In the genomic region with DNA sequence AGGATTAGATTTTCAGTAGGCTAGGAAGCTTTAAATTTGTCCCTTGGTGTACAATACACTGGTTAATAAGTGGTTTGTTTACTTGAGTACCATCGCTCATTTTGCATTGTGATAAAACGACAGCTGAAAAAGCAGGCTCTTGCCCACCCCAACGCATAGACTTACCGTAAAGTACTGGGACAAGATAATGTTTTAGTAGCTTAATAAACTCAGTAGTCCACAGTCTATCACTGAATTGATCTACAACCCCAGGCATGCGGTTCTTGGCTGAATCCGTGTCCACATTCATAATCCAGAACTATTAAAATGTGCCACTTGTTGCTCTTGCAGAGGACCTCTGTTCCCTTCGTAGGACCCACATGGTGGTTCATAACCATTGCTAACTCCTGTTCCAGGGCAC, we compare ENCODE assay signal across 8 mouse cellular contexts. TPM values are rescaled to one million over a fixed set of nuclear protein-coding genes. Genes with fewer than 3 reads are reported as not detected.
DNase-seq lines count a peak whose midpoint lies in the region; ATAC-seq and TF ChIP-seq lines count a peak whose summit lies in the region.

No protein-coding gene starts in this region.

- H3K9me3 ChIP-seq in heart, embryonic 11.5 days (replicated peaks; ENCODE audit: control insufficient read depth, low read length): no peaks in the 10 kb centered on the region
- H3K9me3 ChIP-seq in forebrain, embryonic 15.5 days: no peaks in the 10 kb centered on the region
- no peaks in the 10 kb centered on the region for H3K9me3 ChIP-seq in liver, embryonic 15.5 days (replicated peaks)

- H3K36me3 ChIP-seq in heart, embryonic 11.5 days (ENCODE audit: control insufficient read depth, insufficient read depth, low read length): no peaks in the 10 kb centered on the region
- peaks cover 10% of the 10 kb centered on the region for H3K36me3 ChIP-seq in C2C12 (ENCODE audit: control insufficient read depth, insufficient read depth)
- no peaks in the 10 kb centered on the region for H3K36me3 ChIP-seq in forebrain, embryonic 15.5 days
- no peaks in the 10 kb centered on the region for H3K36me3 ChIP-seq in liver, embryonic 15.5 days (replicated peaks)

- peaks cover 92% of the 10 kb centered on the region for H3K79me2 ChIP-seq in C2C12 (ENCODE audit: control insufficient read depth, insufficient read depth)

- ATAC-seq in heart, embryonic 11.5 days (replicated peaks; ENCODE audit: insufficient number of reproducible peaks, low FRiP score, low TSS enrichment): no peak
- no peak for ATAC-seq in forebrain, embryonic 15.5 days (replicated peaks)
- no peak for ATAC-seq in liver, embryonic 15.5 days (ENCODE audit: insufficient read depth)
- no peak for ATAC-seq in CD4-positive, CD25-positive, alpha-beta regulatory T cell, adult 4 months

- no peak for TF ChIP-seq CTCF in C2C12 (IDR thresholded peaks at IDR 0.05; ENCODE audit: control insufficient read depth, insufficient read depth, insufficient read length)

- H3K9ac ChIP-seq in heart, embryonic 11.5 days (ENCODE audit: low read depth, low read length): no peak overlapping the region; the same call in 1 of the 2 replicates
- H3K9ac ChIP-seq in forebrain, embryonic 15.5 days (replicated peaks): peak overlapping the region; percentile 96
- no peak overlapping the region for H3K9ac ChIP-seq in liver, embryonic 15.5 days

- peak overlapping the region; percentile 65 for H3K4me2 ChIP-seq in heart, embryonic 11.5 days
- peak overlapping the region; percentile 79 for H3K4me2 ChIP-seq in forebrain, embryonic 15.5 days (replicated peaks)
- H3K4me2 ChIP-seq in liver, embryonic 15.5 days: peak overlapping the region; percentile 88

- no peak overlapping the region for H3ac ChIP-seq in C2C12 (ENCODE audit: control insufficient read depth, insufficient read length, low read depth)

- H3K27ac ChIP-seq in heart, embryonic 11.5 days (ENCODE audit: low read depth, low read length): no peak overlapping the region
- H3K27ac ChIP-seq in forebrain, embryonic 15.5 days (replicated peaks): no peak overlapping the region
- H3K27ac ChIP-seq in liver, embryonic 15.5 days (replicated peaks): no peak overlapping the region

- H3K79me3 ChIP-seq in C2C12 (ENCODE audit: low read depth): peaks cover 83% of the 10 kb centered on the region

- H3K27me3 ChIP-seq in heart, embryonic 11.5 days (ENCODE audit: control insufficient read depth, insufficient read depth, low read length): no peaks in the 10 kb centered on the region
- no peaks in the 10 kb centered on the region for H3K27me3 ChIP-seq in C2C12 (ENCODE audit: control insufficient read depth, insufficient read depth, insufficient read length)
- H3K27me3 ChIP-seq in forebrain, embryonic 15.5 days: no peaks in the 10 kb centered on the region
- no peaks in the 10 kb centered on the region for H3K27me3 ChIP-seq in liver, embryonic 15.5 days

- H3K4me3 ChIP-seq in heart, embryonic 11.5 days (ENCODE audit: low read depth, low read length): peak overlapping the region; percentile 87
- peak overlapping the region; percentile 80 for H3K4me3 ChIP-seq in C2C12 (ENCODE audit: insufficient read depth, poor library complexity, severe bottlenecking)
- H3K4me3 ChIP-seq in forebrain, embryonic 15.5 days: peak overlapping the region; percentile 95
- peak overlapping the region; percentile 78 for H3K4me3 ChIP-seq in liver, embryonic 15.5 days (replicated peaks)

- 68% methylated on average over 7 of the region's 7 CpGs for WGBS in heart, embryonic 11.5 days (ENCODE audit: insufficient replicate concordance)
- 46% methylated on average over 7 of the region's 7 CpGs for WGBS in forebrain, embryonic 15.5 days
- WGBS in liver, embryonic 15.5 days (ENCODE audit: insufficient replicate concordance): 36% methylated on average over 7 of the region's 7 CpGs

- peaks cover 11% of the 10 kb centered on the region; the same call in 1 of the 2 replicates for H3K4me1 ChIP-seq in heart, embryonic 11.5 days (ENCODE audit: control insufficient read depth, insufficient read depth, low read length)
- peaks cover 33% of the 10 kb centered on the region for H3K4me1 ChIP-seq in forebrain, embryonic 15.5 days
- H3K4me1 ChIP-seq in liver, embryonic 15.5 days (replicated peaks): peaks cover 36% of the 10 kb centered on the region

- intact Hi-C loops in left cerebral cortex, postnatal 36 days (cut with DNase I): loop anchor here (5.0 kb wide), 3 partner anchors 68 to 93 kb away; no protein-coding TSS in a partner anchor

- DNase-seq in heart, postnatal 4 days: no peak
- DNase-seq in cerebellum, postnatal 4 days (ENCODE audit: low spot score in 2 of 2): no peak
- DNase-seq in left cerebral cortex, postnatal 36 days (ENCODE audit: low spot score in 2 of 2): no peak

TF ChIP-seq in C2C12, 6 proteins besides CTCF, POLR2A, EP300 and RAD21:
- TF ChIP-seq FOSL1 (IDR thresholded peaks at IDR 0.05; ENCODE audit: insufficient read depth, low read length, poor library complexity, severe bottlenecking) (no peak), MYOG (IDR thresholded peaks at IDR 0.05; ENCODE audit: control insufficient read depth, extremely low read depth, insufficient read length) (no peak), MYOD1 (IDR thresholded peaks at IDR 0.05; ENCODE audit: control insufficient read depth, insufficient read length, low read depth) (no peak), CEBPB (IDR thresholded peaks at IDR 0.05; ENCODE audit: low read depth) (no peak), MAX (IDR thresholded peaks at IDR 0.05) (no peak), USF1 (IDR thresholded peaks at IDR 0.05; ENCODE audit: low read depth) (no peak)

RNA-seq across cellular contexts. Expression of a gene that starts 1.8 kb away (rescaled TPM):
- polyA plus RNA-seq in heart, embryonic 11.5 days (2014; fragmentation: Nextera tagmentation; extraction: Ambion mirVana): 18.1 and 19.4 TPM in 2 replicates
- 10 to 100 TPM; 24.3 to 24.6 TPM for total RNA-seq in heart, postnatal 4 days (2021)
- 6.2 TPM for polyA plus RNA-seq in C2C12 (2012; fragmentation: generic; extraction: Trizol)
- 36.5 and 44.1 TPM in 2 replicates for polyA plus RNA-seq in forebrain, embryonic 15.5 days (2015; fragmentation: Nextera tagmentation; extraction: Ambion mirVana)
- polyA plus RNA-seq in liver, embryonic 15.5 days (2015; fragmentation: Nextera tagmentation; extraction: Ambion mirVana): 6.9 and 7.5 TPM in 2 replicates
- polyA plus RNA-seq in CD4-positive, CD25-positive, alpha-beta regulatory T cell, adult 4 months (2017; shearing (Covaris generic)): 10 to 100 TPM in 1 of 2 experiments, 1 to 10 TPM in 1; 7.8 to 12.1 TPM
- 10 to 100 TPM; 43.2 to 45.9 TPM for total RNA-seq in left cerebral cortex, postnatal 36 days (2021)

RNA-seq across cellular contexts. Expression of a gene that starts 2.0 kb away (rescaled TPM):
- 45.8 and 46.0 TPM in 2 replicates for polyA plus RNA-seq in heart, embryonic 11.5 days (2014; fragmentation: Nextera tagmentation; extraction: Ambion mirVana)
- total RNA-seq in heart, postnatal 4 days (2021): 10 to 100 TPM; 22.4 to 23.6 TPM
- polyA plus RNA-seq in C2C12 (2012; fragmentation: generic; extraction: Trizol): 17.1 TPM
- polyA plus RNA-seq in forebrain, embryonic 15.5 days (2015; fragmentation: Nextera tagmentation; extraction: Ambion mirVana): 56.8 and 57.7 TPM in 2 replicates
- polyA plus RNA-seq in liver, embryonic 15.5 days (2015; fragmentation: Nextera tagmentation; extraction: Ambion mirVana): 12.8 and 12.9 TPM in 2 replicates
- 10 to 100 TPM; 41.6 to 47.8 TPM for polyA plus RNA-seq in CD4-positive, CD25-positive, alpha-beta regulatory T cell, adult 4 months (2017; shearing (Covaris generic))
- 10 to 100 TPM; 21.2 to 22.7 TPM for total RNA-seq in left cerebral cortex, postnatal 36 days (2021)
